22 mouse cellular contexts compared by ENCODE assay signal in genomic region chr14:22587285-22587957, GRCm38 (mm10).
A peak's percentile ranks its signal among the peaks of the same experiment; 100 is the strongest.
DNase-seq lines count a peak whose midpoint lies in the region; ATAC-seq and TF ChIP-seq lines count a peak whose summit lies in the region.
"Had no signal": no experiment of that assay in that cellular context is flagged by ENCODE, and none has a peak within 500 bp of the region (broad histone marks: within the 10 kb centered on the region; RNA-seq: fewer than 3 reads in every experiment).

No protein-coding gene starts in this region.

- no peaks in the 10 kb centered on the region for H3K27me3 ChIP-seq in liver, embryonic 14.5 days (ENCODE audit: control insufficient read depth, insufficient read depth, low read length)
- no peaks in the 10 kb centered on the region; the same call in 1 of the 2 replicates for H3K27me3 ChIP-seq in liver, embryonic 12.5 days (replicated peaks)
- H3K27me3 ChIP-seq: embryonic facial prominence, embryonic 13.5 days; heart, embryonic 12.5 days had no signal

- 42% methylated on average over 4 of the region's 4 CpGs for WGBS in liver, embryonic 14.5 days (ENCODE audit: insufficient replicate concordance)
- WGBS in liver, embryonic 12.5 days (ENCODE audit: insufficient replicate concordance), result 59% methylated on average over 4 of the region's 4 CpGs

- peak in 2 of 3 experiments; percentile 4 to 7 for DNase-seq in liver, embryonic 14.5 days (ENCODE audit: low read depth in 3 of 3, low spot score in 3 of 3)
- peak; percentile 43 for DNase-seq in Muller cell, postnatal 12 days (ENCODE audit: inconsistent ontology term)
- DNase-seq in fibroblast of lung, adult 2 months (ENCODE audit: low read depth), result peak; percentile 95
- no peak for DNase-seq in right cerebral cortex, adult 18-20 months
- DNase-seq in cerebellum, adult 11 months, result no peak
- no peak for DNase-seq in right cerebral cortex, adult 2 months (ENCODE audit: low spot score in 2 of 2)
- DNase-seq: adrenal gland, postnatal 25 days; cerebellum, adult 9-10 months; heart, postnatal 4 days; kidney, adult 11 months; kidney, postnatal 10 days; thymus, adult 18-20 months had no signal

- H3K4me3 ChIP-seq in liver, embryonic 14.5 days (ENCODE audit: insufficient read depth in 1 of 2, low read depth in 2 of 2, low read length in 2 of 2), result no peak overlapping the region
- H3K4me3 ChIP-seq in liver, embryonic 12.5 days, result no peak overlapping the region
- H3K4me3 ChIP-seq: embryonic facial prominence, embryonic 13.5 days; forebrain, embryonic 12.5 days; heart, embryonic 12.5 days; layer of hippocampus, adult 2 months; left cerebral cortex, adult 2 months; midbrain, embryonic 12.5 days had no signal

- H3K4me1 ChIP-seq in liver, embryonic 14.5 days (replicated peaks; ENCODE audit: control insufficient read depth in 2 of 2, insufficient read depth in 2 of 2, low read length in 1 of 2), result peaks cover 0 to 7% of the 10 kb centered on the region in 2 experiments; a peak in 2 of 4 replicates
- peaks cover 4% of the 10 kb centered on the region; the same call in 1 of the 2 replicates for H3K4me1 ChIP-seq in liver, embryonic 12.5 days
- H3K4me1 ChIP-seq: embryonic facial prominence, embryonic 13.5 days; midbrain, embryonic 12.5 days had no signal

- no peak for TF ChIP-seq EP300 in liver, embryonic 14.5 days (IDR thresholded peaks at IDR 0.05; ENCODE audit: low read depth)

- H3K4me2 ChIP-seq in liver, embryonic 14.5 days (ENCODE audit: low read depth), result no peak overlapping the region
- H3K4me2 ChIP-seq in liver, embryonic 12.5 days, result no peak overlapping the region
- H3K4me2 ChIP-seq: embryonic facial prominence, embryonic 13.5 days; forebrain, embryonic 12.5 days; heart, embryonic 12.5 days; midbrain, embryonic 12.5 days had no signal

- no peak overlapping the region for H3K27ac ChIP-seq in liver, embryonic 14.5 days
- H3K27ac ChIP-seq in liver, embryonic 12.5 days, result no peak overlapping the region
- H3K27ac ChIP-seq: embryonic facial prominence, embryonic 13.5 days; forebrain, embryonic 12.5 days; hindbrain, postnatal 0 days; layer of hippocampus, adult 2 months; left cerebral cortex, adult 2 months; midbrain, embryonic 12.5 days had no signal

- H3K36me3 ChIP-seq in liver, embryonic 14.5 days (replicated peaks; ENCODE audit: control insufficient read depth, insufficient read depth, low read depth), result no peaks in the 10 kb centered on the region
- H3K36me3 ChIP-seq in liver, embryonic 12.5 days, result no peaks in the 10 kb centered on the region
- H3K36me3 ChIP-seq: embryonic facial prominence, embryonic 13.5 days; forebrain, embryonic 12.5 days; G1E; heart, embryonic 12.5 days; midbrain, embryonic 12.5 days had no signal

- no peak overlapping the region for H3K9ac ChIP-seq in liver, embryonic 14.5 days (replicated peaks)
- H3K9ac ChIP-seq in liver, embryonic 12.5 days, result no peak overlapping the region
- H3K9ac ChIP-seq: embryonic facial prominence, embryonic 13.5 days; forebrain, embryonic 12.5 days; heart, embryonic 12.5 days; midbrain, embryonic 12.5 days had no signal

- no peaks in the 10 kb centered on the region for H3K9me3 ChIP-seq in liver, embryonic 14.5 days (ENCODE audit: control insufficient read depth, low read length)
- no peaks in the 10 kb centered on the region for H3K9me3 ChIP-seq in liver, embryonic 12.5 days (replicated peaks)
- H3K9me3 ChIP-seq: embryonic facial prominence, embryonic 13.5 days; forebrain, embryonic 12.5 days; heart, embryonic 12.5 days; midbrain, embryonic 12.5 days had no signal

- ATAC-seq in liver, embryonic 14.5 days (ENCODE audit: insufficient read depth), result no peak
- ATAC-seq in liver, embryonic 12.5 days, result no peak
- peak; percentile 92 for ATAC-seq in megakaryocyte progenitor cell, adult 5-6 weeks (replicated peaks; ENCODE audit: poor library complexity)
- ATAC-seq: hindbrain, postnatal 0 days had no signal

- no peak for TF ChIP-seq CTCF in liver, embryonic 14.5 days (IDR thresholded peaks at IDR 0.05; ENCODE audit: low read depth)

Comparison
In these comparisons a context has a peak if more than half of its experiments do, and no peak if none do; other contexts are left out.
1. DNase-seq: peak in liver, embryonic 14.5 days (2 of 3), Muller cell, postnatal 12 days (single experiment) and fibroblast of lung, adult 2 months (single experiment); none in right cerebral cortex, adult 18-20 months (single experiment), cerebellum, adult 11 months (single experiment) and right cerebral cortex, adult 2 months (0 of 2).